10 mouse cellular contexts compared by ENCODE assay signal in genomic region chr3:87159190-87159589, GRCm38 (mm10). TPM values are rescaled to one million over a fixed set of nuclear protein-coding genes. Genes with fewer than 3 reads are reported as not detected.
DNase-seq lines count a peak whose midpoint lies in the region; ATAC-seq and TF ChIP-seq lines count a peak whose summit lies in the region.
"Had no signal": no experiment of that assay in that cellular context is flagged by ENCODE, and none has a peak within 500 bp of the region (broad histone marks: within the 10 kb centered on the region; RNA-seq: fewer than 3 reads in every experiment).

No protein-coding gene starts in this region.

- TF ChIP-seq CTCF in heart, adult 2 months (IDR thresholded peaks at IDR 0.05) = no peak

- no peaks in the 10 kb centered on the region for H3K36me3 ChIP-seq in heart, adult 2 months (ENCODE audit: control insufficient read depth, insufficient read depth, low read length)
- H3K36me3 ChIP-seq in lung, embryonic 15.5 days = no peaks in the 10 kb centered on the region
- no peaks in the 10 kb centered on the region for H3K36me3 ChIP-seq in heart, embryonic 16.5 days (ENCODE audit: control insufficient read depth, insufficient read depth)
- no peaks in the 10 kb centered on the region for H3K36me3 ChIP-seq in neural tube, embryonic 13.5 days

- no peaks in the 10 kb centered on the region for H3K79me2 ChIP-seq in heart, adult 2 months (replicated peaks; ENCODE audit: control insufficient read depth, insufficient read depth, low read length)

- 71% methylated on average over 7 of the region's 7 CpGs for WGBS in heart, adult 2 months
- WGBS in lung, embryonic 15.5 days = 65% methylated on average over 7 of the region's 7 CpGs
- WGBS in heart, embryonic 16.5 days = 69% methylated on average over 7 of the region's 7 CpGs
- 68% methylated on average over 7 of the region's 7 CpGs for WGBS in neural tube, embryonic 13.5 days

- no peak for ATAC-seq in lung, embryonic 15.5 days (ENCODE audit: borderline replicate concordance, extremely low read depth, low FRiP score, low TSS enrichment)
- no peak for ATAC-seq in heart, embryonic 16.5 days (replicated peaks; ENCODE audit: extremely low read depth, insufficient read depth, low FRiP score)
- ATAC-seq in neural tube, embryonic 13.5 days (ENCODE audit: low read depth) = no peak
- ATAC-seq in erythroblast, adult 5-6 weeks (replicated peaks; ENCODE audit: low FRiP score, poor library complexity, severe bottlenecking) = no peak

- H3K27ac ChIP-seq in heart, adult 2 months = peak overlapping the region; percentile 49
- peak overlapping the region; percentile 90 for H3K27ac ChIP-seq in lung, embryonic 15.5 days
- peak overlapping the region; percentile 86 for H3K27ac ChIP-seq in heart, embryonic 16.5 days (ENCODE audit: low read length)
- H3K27ac ChIP-seq in neural tube, embryonic 13.5 days (replicated peaks) = peak overlapping the region; percentile 68

- intact Hi-C loops in heart, adult 2 months (cut with DNase I) = loop anchor here (2.0 kb wide), 1 partner anchor 16 kb away; the partner anchor contains the start of gene Kirrel

- no peak for DNase-seq in heart, adult 2 months
- DNase-seq in heart, adult 18-20 months = no peak
- no peak for DNase-seq in lung, postnatal 4 days
- no peak for DNase-seq in yolk sac, embryonic 10.5 days (ENCODE audit: low spot score)
- DNase-seq: kidney, postnatal 10 days; left cerebral cortex, postnatal 4 days had no signal

- no peak for TF ChIP-seq POLR2A in heart, adult 2 months (IDR thresholded peaks at IDR 0.05; ENCODE audit: insufficient read depth, low read depth, low read length)

- H3K4me3 ChIP-seq in heart, adult 2 months = no peak overlapping the region
- H3K4me3 ChIP-seq in lung, embryonic 15.5 days = no peak overlapping the region
- no peak overlapping the region for H3K4me3 ChIP-seq in heart, embryonic 16.5 days (ENCODE audit: low read length)
- H3K4me3 ChIP-seq in neural tube, embryonic 13.5 days = no peak overlapping the region

- H3K9me3 ChIP-seq in lung, embryonic 15.5 days = no peaks in the 10 kb centered on the region
- no peaks in the 10 kb centered on the region for H3K9me3 ChIP-seq in heart, embryonic 16.5 days (replicated peaks; ENCODE audit: control insufficient read depth, low read length)
- H3K9me3 ChIP-seq in neural tube, embryonic 13.5 days = no peaks in the 10 kb centered on the region

- TF ChIP-seq EP300 in heart, adult 2 months (IDR thresholded peaks at IDR 0.05; ENCODE audit: insufficient read depth, low read depth, low read length) = no peak

- H3K9ac ChIP-seq in heart, adult 2 months (ENCODE audit: low read depth, low read length) = no peak overlapping the region
- H3K9ac ChIP-seq in lung, embryonic 15.5 days = no peak overlapping the region
- no peak overlapping the region for H3K9ac ChIP-seq in heart, embryonic 16.5 days (ENCODE audit: low read length)
- H3K9ac ChIP-seq in neural tube, embryonic 13.5 days = 0 out of 2 replicates have a peak overlapping the region, but pooled peaks have one; percentile 3

- peaks cover 8% of the 10 kb centered on the region for H3K4me1 ChIP-seq in heart, adult 2 months (ENCODE audit: control insufficient read depth, insufficient read depth, low read length)
- peaks cover 73% of the 10 kb centered on the region for H3K4me1 ChIP-seq in lung, embryonic 15.5 days
- peaks cover 60% of the 10 kb centered on the region for H3K4me1 ChIP-seq in heart, embryonic 16.5 days (ENCODE audit: control insufficient read depth, insufficient read depth, low read length)
- H3K4me1 ChIP-seq in neural tube, embryonic 13.5 days (replicated peaks) = peaks cover 91% of the 10 kb centered on the region

- H3K27me3 ChIP-seq in heart, adult 2 months (ENCODE audit: control insufficient read depth, insufficient read depth, low read length) = no peaks in the 10 kb centered on the region
- H3K27me3 ChIP-seq in lung, embryonic 15.5 days = no peaks in the 10 kb centered on the region
- H3K27me3 ChIP-seq in heart, embryonic 16.5 days (ENCODE audit: control insufficient read depth, insufficient read depth, low read length) = no peaks in the 10 kb centered on the region
- H3K27me3 ChIP-seq in neural tube, embryonic 13.5 days = no peaks in the 10 kb centered on the region

- H3K4me2 ChIP-seq in lung, embryonic 15.5 days = no peak overlapping the region
- no peak overlapping the region for H3K4me2 ChIP-seq in heart, embryonic 16.5 days (ENCODE audit: low read depth, low read length)
- H3K4me2 ChIP-seq in neural tube, embryonic 13.5 days = no peak overlapping the region

RNA-seq across cellular contexts. Expression of gene Kirrel, which starts 15.4 kb away (rescaled TPM):
- total RNA-seq in heart, adult 2 months (2021) = 1 to 10 TPM; 6.2 to 7.5 TPM
- polyA plus RNA-seq in heart, adult 2 months (2012; rRNA removed) = 6.0 and 9.1 TPM in 2 replicates
- total RNA-seq in heart, adult 18-20 months (2021) = 1 to 10 TPM; 5.4 to 6.3 TPM
- polyA plus RNA-seq in lung, embryonic 15.5 days (2015; fragmentation: Nextera tagmentation; extraction: Ambion mirVana) = 20.7 and 23.0 TPM in 2 replicates
- polyA plus RNA-seq in heart, embryonic 16.5 days (2015; fragmentation: Nextera tagmentation; extraction: Ambion mirVana) = 7.6 and 10.2 TPM in 2 replicates
- 9.8 and 10.4 TPM in 2 replicates for polyA plus RNA-seq in neural tube, embryonic 13.5 days (2015; fragmentation: Nextera tagmentation; extraction: Ambion mirVana)
- not detected in 2 replicates for total RNA-seq in erythroblast, adult 5-6 weeks (2015; ENCODE audit: low replicate concordance)
- not detected in 2 replicates for total RNA-seq in erythroblast, adult 5-6 weeks (2017; ENCODE audit: low replicate concordance)
